Mouse (Mus musculus): ENCODE measurements at regions not wholly inside any gene's neighbourhood (a gene's known extent, or its start where the extent isn't known, plus 50 kb on each side); places are given as distances from the start of the nearest gene placed in this dataset.
"Not testable (repeated sequence)": the region's sequence is repeated elsewhere in the genome, so short reads cannot be mapped to it uniquely, and the experiment has no call there.

DNA sequence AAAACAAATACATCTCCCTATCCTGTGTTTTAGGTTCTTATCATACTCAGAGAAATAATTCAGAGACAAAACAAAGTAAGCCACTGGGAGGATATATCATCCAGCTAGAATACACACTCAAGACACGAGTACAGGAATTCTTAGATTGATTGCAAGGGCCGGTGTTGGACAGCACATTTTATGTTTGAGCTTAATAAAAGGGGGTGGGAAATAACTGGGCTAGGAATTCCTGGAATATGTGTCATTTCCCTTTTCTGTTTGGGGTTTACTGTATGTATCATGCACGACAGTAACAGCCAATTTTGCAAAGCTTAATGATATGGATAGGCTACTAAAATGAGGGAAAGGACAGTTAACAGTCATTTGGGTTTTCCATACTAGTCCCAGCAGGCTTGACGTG is 158.1 kb upstream of the Fundc1 start:
- TF ChIP-seq POLR2A (IDR thresholded peaks at IDR 0.05; ENCODE audit: insufficient read depth, low read length) (no peak), EP300 (IDR thresholded peaks at IDR 0.05; ENCODE audit: insufficient read depth, low read depth, low read length) (no peak), CTCF (IDR thresholded peaks at IDR 0.05; ENCODE audit: low read depth, low read length) (no peak)
- no peak overlapping the region for H3K9ac ChIP-seq (ENCODE audit: low read depth, poor library complexity, severe bottlenecking)
- peaks cover 2% of the 10 kb centered on the region for H3K4me1 ChIP-seq (ENCODE audit: control insufficient read depth, insufficient read depth, low read length)
- H3K27me3 ChIP-seq (ENCODE audit: control insufficient read depth, insufficient read depth, low read length, poor library complexity, severe bottlenecking) = no peaks in the 10 kb centered on the region
- no peak overlapping the region for H3K27ac ChIP-seq (ENCODE audit: insufficient read depth, low read length)
- H3K4me3 ChIP-seq (ENCODE audit: low read depth, low read length) = no peak overlapping the region
- no peaks in the 10 kb centered on the region for H3K36me3 ChIP-seq (ENCODE audit: control insufficient read depth, insufficient read depth, low read length, poor library complexity, severe bottlenecking)
- H3K9me3 ChIP-seq (replicated peaks; ENCODE audit: control insufficient read depth, insufficient read depth, low read length, poor library complexity, severe bottlenecking) = no peaks in the 10 kb centered on the region

DNA sequence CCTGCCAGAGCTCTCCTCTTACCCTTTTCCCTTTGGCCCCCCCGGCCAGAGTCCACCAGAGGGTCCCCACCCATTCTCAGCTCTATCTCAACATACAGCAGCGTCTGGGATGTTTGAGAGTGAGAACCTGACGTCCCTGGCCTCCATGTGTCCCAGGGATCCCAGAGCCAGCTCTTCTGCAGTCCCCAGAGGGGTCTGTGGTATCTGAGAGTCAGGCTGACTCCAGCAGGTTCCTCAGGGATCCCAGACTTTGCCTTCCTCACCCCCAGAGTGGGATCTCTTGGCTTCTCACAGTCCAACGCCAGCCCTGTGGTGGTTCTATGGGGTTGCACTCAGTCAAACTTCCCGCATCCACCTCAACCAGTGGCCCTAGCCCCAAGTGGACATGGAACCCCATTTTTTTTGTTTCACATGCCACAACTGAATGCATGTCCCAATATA is 153.7 kb upstream of the Fundc1 start:
- Histone ChIP-seq H3K9me3 (replicated peaks; ENCODE audit: control insufficient read depth, insufficient read depth, low read length, poor library complexity, severe bottlenecking) (peaks cover 17% of the 10 kb centered on the region), H3K36me3 (ENCODE audit: control insufficient read depth, insufficient read depth, low read length, poor library complexity, severe bottlenecking) (no peaks in the 10 kb centered on the region), H3K27me3 (ENCODE audit: control insufficient read depth, insufficient read depth, low read length, poor library complexity, severe bottlenecking) (no peaks in the 10 kb centered on the region), H3K27ac (ENCODE audit: insufficient read depth, low read length) (no peak overlapping the region), H3K4me1 (ENCODE audit: control insufficient read depth, insufficient read depth, low read length) (peaks cover 2% of the 10 kb centered on the region), H3K4me3 (ENCODE audit: low read depth, low read length) (no peak overlapping the region), H3K9ac (ENCODE audit: low read depth, poor library complexity, severe bottlenecking) (no peak overlapping the region)
- TF ChIP-seq CTCF (IDR thresholded peaks at IDR 0.05; ENCODE audit: low read depth, low read length) (no peak), EP300 (IDR thresholded peaks at IDR 0.05; ENCODE audit: insufficient read depth, low read depth, low read length) (no peak), POLR2A (IDR thresholded peaks at IDR 0.05; ENCODE audit: insufficient read depth, low read length) (no peak)

DNA sequence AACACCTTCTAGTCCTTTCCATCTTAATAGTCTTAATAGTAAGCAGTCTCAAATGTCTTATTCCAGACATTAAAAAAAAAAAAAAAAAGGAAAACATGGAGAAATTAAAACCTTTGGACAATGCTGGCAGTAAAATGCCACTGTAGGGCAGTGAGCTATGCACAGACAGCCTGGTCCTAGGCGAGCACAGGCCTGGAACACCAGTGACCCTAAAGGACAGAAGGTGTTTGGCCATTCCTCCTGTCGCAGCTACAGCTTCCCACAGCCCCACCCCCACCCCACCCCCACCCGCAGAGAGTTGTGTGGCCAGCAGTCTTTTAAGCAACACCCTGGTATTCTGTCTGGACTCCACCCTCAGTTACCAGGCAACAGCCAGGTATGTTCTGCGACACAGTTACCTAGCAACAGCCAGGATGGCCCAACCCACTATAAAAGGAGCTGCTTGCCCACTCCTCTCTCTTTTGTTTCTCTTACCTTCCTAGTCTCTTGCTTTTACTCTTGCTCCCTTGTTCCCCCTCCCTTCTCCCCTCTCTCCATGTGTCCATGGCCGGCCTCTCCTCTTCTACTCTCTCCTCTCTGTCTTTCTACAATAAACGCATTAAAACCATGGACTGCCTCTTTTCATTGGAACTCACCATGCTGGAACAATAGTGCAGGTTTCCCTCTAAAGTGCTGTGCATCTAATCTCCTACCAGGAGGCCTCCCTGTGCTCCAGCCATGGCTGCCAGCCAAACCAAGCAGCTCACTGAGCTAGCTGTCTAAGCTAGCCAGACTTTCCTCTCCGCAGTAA is 153.1 kb upstream of the Fundc1 start:
- Histone ChIP-seq H3K9ac (ENCODE audit: low read depth, poor library complexity, severe bottlenecking) (no peak overlapping the region), H3K27ac (ENCODE audit: insufficient read depth, low read length) (no peak overlapping the region), H3K36me3 (ENCODE audit: control insufficient read depth, insufficient read depth, low read length, poor library complexity, severe bottlenecking) (no peaks in the 10 kb centered on the region), H3K27me3 (ENCODE audit: control insufficient read depth, insufficient read depth, low read length, poor library complexity, severe bottlenecking) (no peaks in the 10 kb centered on the region), H3K4me1 (ENCODE audit: control insufficient read depth, insufficient read depth, low read length) (peaks cover 2% of the 10 kb centered on the region), H3K4me3 (ENCODE audit: low read depth, low read length) (no peak overlapping the region), H3K9me3 (replicated peaks; ENCODE audit: control insufficient read depth, insufficient read depth, low read length, poor library complexity, severe bottlenecking) (peaks cover 20% of the 10 kb centered on the region)
- TF ChIP-seq POLR2A (IDR thresholded peaks at IDR 0.05; ENCODE audit: insufficient read depth, low read length) (no peak), EP300 (IDR thresholded peaks at IDR 0.05; ENCODE audit: insufficient read depth, low read depth, low read length) (no peak), CTCF (IDR thresholded peaks at IDR 0.05; ENCODE audit: low read depth, low read length) (no peak)

DNA sequence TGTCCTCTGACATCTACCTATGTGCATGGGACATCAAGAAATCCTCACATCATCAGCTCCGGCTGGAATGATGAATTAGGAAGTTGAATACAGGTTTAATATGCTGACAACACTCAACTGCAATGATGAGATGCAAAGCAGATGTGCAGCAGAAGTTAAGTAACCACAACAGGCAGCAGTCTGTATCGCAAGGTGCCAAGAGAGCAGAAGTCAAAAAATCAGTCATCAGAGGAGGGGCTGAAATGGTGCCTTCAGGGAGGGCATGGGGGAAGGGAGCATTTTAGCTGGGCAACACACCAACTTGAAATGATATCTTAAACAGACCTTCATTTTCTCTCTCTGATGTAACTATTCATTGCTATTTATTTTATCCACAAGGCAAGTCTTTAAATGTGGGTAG is 152.3 kb upstream of the Fundc1 start:
- H3K9ac ChIP-seq (ENCODE audit: low read depth, poor library complexity, severe bottlenecking) = no peak overlapping the region
- H3K36me3 ChIP-seq (ENCODE audit: control insufficient read depth, insufficient read depth, low read length, poor library complexity, severe bottlenecking) = no peaks in the 10 kb centered on the region
- H3K27me3 ChIP-seq (ENCODE audit: control insufficient read depth, insufficient read depth, low read length, poor library complexity, severe bottlenecking) = no peaks in the 10 kb centered on the region
- H3K9me3 ChIP-seq (replicated peaks; ENCODE audit: control insufficient read depth, insufficient read depth, low read length, poor library complexity, severe bottlenecking) = peaks cover 20% of the 10 kb centered on the region
- peaks cover 2% of the 10 kb centered on the region for H3K4me1 ChIP-seq (ENCODE audit: control insufficient read depth, insufficient read depth, low read length)
- TF ChIP-seq POLR2A (IDR thresholded peaks at IDR 0.05; ENCODE audit: insufficient read depth, low read length) (no peak), EP300 (IDR thresholded peaks at IDR 0.05; ENCODE audit: insufficient read depth, low read depth, low read length) (no peak), CTCF (IDR thresholded peaks at IDR 0.05; ENCODE audit: low read depth, low read length) (no peak)
- no peak overlapping the region for H3K27ac ChIP-seq (ENCODE audit: insufficient read depth, low read length)
- no peak overlapping the region for H3K4me3 ChIP-seq (ENCODE audit: low read depth, low read length)

DNA sequence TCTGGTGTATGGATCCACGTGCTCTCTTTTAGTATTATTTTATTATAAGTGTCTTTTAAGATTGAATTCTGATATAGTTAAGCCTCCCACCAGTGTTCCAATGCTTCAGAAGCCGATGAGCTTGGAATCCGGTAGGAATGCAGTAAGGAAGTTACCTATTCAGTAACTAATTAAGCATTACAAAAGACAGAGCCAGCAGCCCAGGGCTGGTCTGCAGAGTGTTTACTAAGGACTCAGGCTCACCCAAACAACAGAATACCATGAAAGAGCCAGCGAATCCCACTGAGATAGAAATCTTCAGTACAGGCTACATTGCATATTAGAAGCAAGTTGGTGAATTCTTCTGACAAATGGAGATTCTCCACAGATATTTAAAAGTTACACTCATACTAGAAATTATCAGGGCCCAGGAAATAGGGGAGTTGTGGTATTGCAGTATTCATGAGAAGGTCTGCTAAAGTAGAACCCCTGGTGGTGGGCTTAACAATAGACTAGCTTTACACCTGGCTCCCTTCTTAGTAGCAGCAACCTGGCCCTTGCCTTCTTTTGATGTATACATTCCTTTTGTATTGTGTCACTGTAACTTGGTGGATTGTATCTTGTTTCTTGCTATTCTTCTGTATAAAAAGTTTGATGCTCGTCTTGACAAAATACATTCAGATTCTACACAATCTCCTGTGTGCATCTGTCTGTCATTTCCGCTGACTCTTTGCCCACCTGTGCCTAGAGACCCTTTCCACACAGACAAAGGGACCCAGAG is 149.9 kb upstream of the Fundc1 start:
- H3K36me3 ChIP-seq (ENCODE audit: control insufficient read depth, insufficient read depth, low read length, poor library complexity, severe bottlenecking); H3K4me3 ChIP-seq (ENCODE audit: low read depth, low read length); H3K27ac ChIP-seq (ENCODE audit: insufficient read depth, low read length); H3K4me1 ChIP-seq (ENCODE audit: control insufficient read depth, insufficient read depth, low read length); H3K9ac ChIP-seq (ENCODE audit: low read depth, poor library complexity, severe bottlenecking); H3K27me3 ChIP-seq (ENCODE audit: control insufficient read depth, insufficient read depth, low read length, poor library complexity, severe bottlenecking): not testable (repeated sequence)
- peaks cover 20% of the 10 kb centered on the region for H3K9me3 ChIP-seq (replicated peaks; ENCODE audit: control insufficient read depth, insufficient read depth, low read length, poor library complexity, severe bottlenecking)

DNA sequence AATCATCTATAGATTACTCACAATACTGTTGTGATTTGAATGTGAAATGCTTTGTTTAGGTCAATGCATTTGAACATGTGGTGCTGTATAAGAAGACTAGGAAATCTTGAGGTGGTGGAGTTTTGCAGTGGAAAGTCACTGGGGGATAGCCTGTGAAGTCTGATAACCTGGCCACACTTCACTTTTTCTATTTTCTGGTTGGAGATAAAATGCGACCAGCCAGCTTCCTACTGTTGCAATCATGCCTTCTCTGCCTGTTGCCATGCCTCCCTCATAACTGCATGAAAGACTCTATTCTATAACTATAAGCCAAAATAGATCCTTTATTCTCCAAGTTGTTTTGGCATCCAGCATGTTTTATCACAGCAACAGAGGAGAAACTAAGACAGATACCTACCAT is 142.4 kb upstream of the Fundc1 start:
- Histone ChIP-seq H3K36me3 (ENCODE audit: control insufficient read depth, insufficient read depth, low read length, poor library complexity, severe bottlenecking) (no peaks in the 10 kb centered on the region), H3K9ac (ENCODE audit: low read depth, poor library complexity, severe bottlenecking) (no peak overlapping the region), H3K27ac (ENCODE audit: insufficient read depth, low read length) (no peak overlapping the region), H3K9me3 (replicated peaks; ENCODE audit: control insufficient read depth, insufficient read depth, low read length, poor library complexity, severe bottlenecking) (no peaks in the 10 kb centered on the region), H3K27me3 (ENCODE audit: control insufficient read depth, insufficient read depth, low read length, poor library complexity, severe bottlenecking) (no peaks in the 10 kb centered on the region), H3K4me3 (ENCODE audit: low read depth, low read length) (no peak overlapping the region), H3K4me1 (ENCODE audit: control insufficient read depth, insufficient read depth, low read length) (no peaks in the 10 kb centered on the region)
- TF ChIP-seq EP300 (IDR thresholded peaks at IDR 0.05; ENCODE audit: insufficient read depth, low read depth, low read length) (no peak), CTCF (IDR thresholded peaks at IDR 0.05; ENCODE audit: low read depth, low read length) (no peak), POLR2A (IDR thresholded peaks at IDR 0.05; ENCODE audit: insufficient read depth, low read length) (no peak)
